21 mouse cellular contexts compared by ENCODE assay signal in genomic region chr1:71731011-71731410, GRCm38 (mm10).
DNase-seq lines count a peak whose midpoint lies in the region; ATAC-seq and TF ChIP-seq lines count a peak whose summit lies in the region.
"Had no signal": no experiment of that assay in that cellular context is flagged by ENCODE, and none has a peak within 500 bp of the region (broad histone marks: within the 10 kb centered on the region; RNA-seq: fewer than 3 reads in every experiment).

No protein-coding gene starts in this region.

- 56% methylated on average over 4 of the region's 4 CpGs for WGBS in heart, embryonic 11.5 days (ENCODE audit: insufficient replicate concordance)
- WGBS in heart, adult 2 months = 48% methylated on average over 4 of the region's 4 CpGs
- 74% methylated on average over 4 of the region's 4 CpGs for WGBS in lung, postnatal 0 days
- WGBS in liver, embryonic 16.5 days (ENCODE audit: insufficient replicate concordance) = 11% methylated on average over 4 of the region's 4 CpGs
- WGBS in hindbrain, postnatal 0 days = 79% methylated on average over 4 of the region's 4 CpGs

- no peak for TF ChIP-seq POLR2A in heart, adult 2 months (IDR thresholded peaks at IDR 0.05; ENCODE audit: insufficient read depth, low read depth, low read length)

- peaks cover 2% of the 10 kb centered on the region; the same call in 1 of the 2 replicates for H3K4me1 ChIP-seq in heart, embryonic 11.5 days (ENCODE audit: control insufficient read depth, insufficient read depth, low read length)
- peaks cover 2% of the 10 kb centered on the region for H3K4me1 ChIP-seq in heart, adult 2 months (ENCODE audit: control insufficient read depth, insufficient read depth, low read length)
- H3K4me1 ChIP-seq in lung, postnatal 0 days (ENCODE audit: insufficient read depth, low read depth, low read length) = no peaks in the 10 kb centered on the region
- peaks cover 10% of the 10 kb centered on the region for H3K4me1 ChIP-seq in liver, embryonic 16.5 days (ENCODE audit: control insufficient read depth, low read depth, low read length)
- H3K4me1 ChIP-seq in hindbrain, postnatal 0 days (ENCODE audit: insufficient read depth, low read length) = no peaks in the 10 kb centered on the region
- H3K4me1 ChIP-seq: forebrain, embryonic 10.5 days; intestine, embryonic 15.5 days; limb, embryonic 12.5 days; lung, embryonic 15.5 days; midbrain, embryonic 10.5 days had no signal

- intact Hi-C loops in heart, adult 2 months (cut with DNase I) = no loop called here

- H3K4me3 ChIP-seq in heart, embryonic 11.5 days (ENCODE audit: low read depth, low read length) = no peak overlapping the region
- H3K4me3 ChIP-seq in heart, adult 2 months = no peak overlapping the region
- no peak overlapping the region for H3K4me3 ChIP-seq in lung, postnatal 0 days (ENCODE audit: low read depth, low read length)
- H3K4me3 ChIP-seq in liver, embryonic 16.5 days (ENCODE audit: low read depth, low read length) = no peak overlapping the region
- no peak overlapping the region for H3K4me3 ChIP-seq in hindbrain, postnatal 0 days (ENCODE audit: low read length)
- no peak overlapping the region for H3K4me3 ChIP-seq in layer of hippocampus, adult 2 months
- H3K4me3 ChIP-seq: forebrain, embryonic 10.5 days; intestine, embryonic 15.5 days; limb, embryonic 12.5 days; lung, embryonic 15.5 days; midbrain, embryonic 10.5 days had no signal

- no peaks in the 10 kb centered on the region for H3K79me2 ChIP-seq in heart, adult 2 months (replicated peaks; ENCODE audit: control insufficient read depth, insufficient read depth, low read length)

- no peak overlapping the region for H3K4me2 ChIP-seq in heart, embryonic 11.5 days
- no peak overlapping the region for H3K4me2 ChIP-seq in lung, postnatal 0 days (replicated peaks; ENCODE audit: low read depth, low read length)
- H3K4me2 ChIP-seq in liver, embryonic 16.5 days (ENCODE audit: low read depth, low read length) = no peak overlapping the region
- no peak overlapping the region for H3K4me2 ChIP-seq in hindbrain, postnatal 0 days (ENCODE audit: low read depth, low read length)
- H3K4me2 ChIP-seq: hindbrain, embryonic 14.5 days; intestine, embryonic 15.5 days; limb, embryonic 12.5 days; lung, embryonic 15.5 days had no signal

- H3K36me3 ChIP-seq in heart, embryonic 11.5 days (ENCODE audit: control insufficient read depth, insufficient read depth, low read length) = no peaks in the 10 kb centered on the region
- H3K36me3 ChIP-seq in heart, adult 2 months (ENCODE audit: control insufficient read depth, insufficient read depth, low read length) = no peaks in the 10 kb centered on the region
- H3K36me3 ChIP-seq in lung, postnatal 0 days (ENCODE audit: insufficient read depth, low read length) = no peaks in the 10 kb centered on the region
- no peaks in the 10 kb centered on the region for H3K36me3 ChIP-seq in liver, embryonic 16.5 days (ENCODE audit: control insufficient read depth, insufficient read depth)
- no peaks in the 10 kb centered on the region for H3K36me3 ChIP-seq in hindbrain, postnatal 0 days (ENCODE audit: insufficient read depth, low read length)
- H3K36me3 ChIP-seq: forebrain, embryonic 10.5 days; intestine, embryonic 15.5 days; limb, embryonic 12.5 days; lung, embryonic 15.5 days; midbrain, embryonic 10.5 days had no signal

- H3K27ac ChIP-seq in heart, embryonic 11.5 days (ENCODE audit: low read depth, low read length) = peak overlapping the region; percentile 25; the same call in 1 of the 2 replicates
- H3K27ac ChIP-seq in heart, adult 2 months = no peak overlapping the region; the same call in 1 of the 2 replicates
- no peak overlapping the region for H3K27ac ChIP-seq in lung, postnatal 0 days (ENCODE audit: low read length)
- peak overlapping the region; percentile 59; the same call in 1 of the 2 replicates for H3K27ac ChIP-seq in liver, embryonic 16.5 days (ENCODE audit: low read length)
- no peak overlapping the region for H3K27ac ChIP-seq in hindbrain, postnatal 0 days
- H3K27ac ChIP-seq in layer of hippocampus, adult 2 months = no peak overlapping the region
- H3K27ac ChIP-seq: forebrain, embryonic 10.5 days; hindbrain, embryonic 14.5 days; intestine, embryonic 15.5 days; limb, embryonic 12.5 days; lung, embryonic 15.5 days; midbrain, embryonic 10.5 days had no signal

- TF ChIP-seq CTCF in heart, adult 2 months (IDR thresholded peaks at IDR 0.05) = no peak
- TF ChIP-seq CTCF in lung, postnatal 0 days (IDR thresholded peaks at IDR 0.05) = no peak
- TF ChIP-seq CTCF in hindbrain, postnatal 0 days (IDR thresholded peaks at IDR 0.05; ENCODE audit: low read depth) = no peak
- no peak for TF ChIP-seq CTCF in layer of hippocampus, adult 2 months (conservative IDR thresholded peaks at IDR 0.05)

- DNase-seq in heart, adult 2 months = no peak
- DNase-seq in lung, postnatal 0 days (ENCODE audit: low spot score) = peak; percentile 43
- DNase-seq in lung, postnatal 14 days = no peak
- no peak for DNase-seq in hindbrain, postnatal 0 days (ENCODE audit: low spot score)
- no peak for DNase-seq in layer of hippocampus, adult 2 months (ENCODE audit: low spot score in 2 of 2)
- no peak for DNase-seq in retina, postnatal 1 day
- DNase-seq: adrenal gland, postnatal 14 days; cerebellum, adult 18-20 months; cerebellum, postnatal 36 days; forebrain, postnatal 0 days; kidney, postnatal 25 days; right cerebral cortex, adult 18-20 months had no signal

- ATAC-seq in heart, embryonic 11.5 days (replicated peaks; ENCODE audit: insufficient number of reproducible peaks, low FRiP score, low TSS enrichment) = no peak
- ATAC-seq in lung, postnatal 0 days = no peak
- 0 out of 2 replicates have a peak, but pooled peaks have one; percentile 25 for ATAC-seq in liver, embryonic 16.5 days (ENCODE audit: low read depth)
- no peak for ATAC-seq in hindbrain, postnatal 0 days
- ATAC-seq: CD4-positive, CD25-positive, alpha-beta regulatory T cell, adult 4 months; forebrain, postnatal 0 days had no signal

- TF ChIP-seq EP300 in heart, adult 2 months (IDR thresholded peaks at IDR 0.05; ENCODE audit: insufficient read depth, low read depth, low read length) = no peak
- TF ChIP-seq EP300 in lung, postnatal 0 days (IDR thresholded peaks at IDR 0.05) = 0 out of 2 replicates have a peak, but pooled peaks have one; percentile 14

- no peaks in the 10 kb centered on the region for H3K9me3 ChIP-seq in heart, embryonic 11.5 days (replicated peaks; ENCODE audit: control insufficient read depth, low read length)
- no peaks in the 10 kb centered on the region for H3K9me3 ChIP-seq in lung, postnatal 0 days (ENCODE audit: low read length)
- no peaks in the 10 kb centered on the region for H3K9me3 ChIP-seq in liver, embryonic 16.5 days (replicated peaks; ENCODE audit: control insufficient read depth, low read length)
- H3K9me3 ChIP-seq in hindbrain, postnatal 0 days (ENCODE audit: low read length) = no peaks in the 10 kb centered on the region
- H3K9me3 ChIP-seq: forebrain, embryonic 10.5 days; intestine, embryonic 15.5 days; limb, embryonic 12.5 days; lung, embryonic 15.5 days; midbrain, embryonic 10.5 days had no signal

- no peak overlapping the region for H3K9ac ChIP-seq in heart, embryonic 11.5 days (ENCODE audit: low read depth, low read length)
- H3K9ac ChIP-seq in heart, adult 2 months (ENCODE audit: low read depth, low read length) = no peak overlapping the region
- H3K9ac ChIP-seq in lung, postnatal 0 days (replicated peaks; ENCODE audit: low read depth) = no peak overlapping the region
- H3K9ac ChIP-seq in liver, embryonic 16.5 days (ENCODE audit: low read depth, low read length) = no peak overlapping the region
- H3K9ac ChIP-seq in hindbrain, postnatal 0 days (replicated peaks; ENCODE audit: low read length) = no peak overlapping the region
- H3K9ac ChIP-seq: forebrain, postnatal 0 days; hindbrain, embryonic 14.5 days; intestine, embryonic 15.5 days; limb, embryonic 12.5 days; lung, embryonic 15.5 days had no signal

- H3K27me3 ChIP-seq in heart, embryonic 11.5 days (ENCODE audit: control insufficient read depth, insufficient read depth, low read length) = no peaks in the 10 kb centered on the region
- H3K27me3 ChIP-seq in heart, adult 2 months (ENCODE audit: control insufficient read depth, insufficient read depth, low read length) = no peaks in the 10 kb centered on the region
- H3K27me3 ChIP-seq in lung, postnatal 0 days (replicated peaks; ENCODE audit: insufficient read depth, low read length) = no peaks in the 10 kb centered on the region
- no peaks in the 10 kb centered on the region for H3K27me3 ChIP-seq in liver, embryonic 16.5 days (ENCODE audit: control insufficient read depth, insufficient read depth, low read depth, low read length)
- H3K27me3 ChIP-seq in hindbrain, postnatal 0 days (ENCODE audit: insufficient read depth, low read length) = no peaks in the 10 kb centered on the region
- H3K27me3 ChIP-seq: intestine, embryonic 15.5 days; limb, embryonic 12.5 days; lung, embryonic 15.5 days had no signal

Comparison
In these comparisons a context has a peak if more than half of its experiments do, and no peak if none do; other contexts are left out.
1. H3K27ac ChIP-seq: peak in heart, embryonic 11.5 days (single experiment) and liver, embryonic 16.5 days (single experiment); none in heart, adult 2 months (single experiment), lung, postnatal 0 days (single experiment), hindbrain, postnatal 0 days (single experiment) and layer of hippocampus, adult 2 months (single experiment).